Mouse (Mus musculus) liver, adult 2 months (tissue): ENCODE data around the gene Tmem135. TPM values are rescaled to one million over a fixed set of nuclear protein-coding genes. Genes with fewer than 3 reads are reported as not detected.
A peak's percentile ranks its signal among the peaks of the same experiment; 100 is the strongest.

ENCODE experiments used
- DNase-seq: peaks from one replicate; pipeline ENCODE4 v3.0.0-alpha.2; 2011; ENCODE audit warnings: low read depth, low spot score; ENCODE audit errors: extremely low read depth
- H3K27ac ChIP-seq: fragments of 200-500 bp; replicated peaks from 2 replicates; pipeline ENCODE4 v1.5.1; 2012; ENCODE audit warnings: low read depth, mild to moderate bottlenecking, control low read depth, inconsistent platforms, low read length; ENCODE audit not compliant: insufficient read depth
- H3K27me3 ChIP-seq: fragments of 200-500 bp; 2 replicates; pipeline ENCODE4 v1.6.1; 2012; ENCODE audit warnings: mild to moderate bottlenecking, moderate library complexity, low read length, inconsistent platforms; ENCODE audit not compliant: control insufficient read depth, insufficient read depth
- H3K36me3 ChIP-seq: fragments of 200-500 bp; 2 replicates; pipeline ENCODE4 v1.6.1; 2012; ENCODE audit warnings: low read length, inconsistent platforms; ENCODE audit not compliant: control insufficient read depth, insufficient read depth
- H3K4me1 ChIP-seq: fragments of 200-500 bp; 2 replicates; pipeline ENCODE4 v1.6.1; 2011; ENCODE audit warnings: low read length; ENCODE audit not compliant: control insufficient read depth, insufficient read depth
- H3K4me3 ChIP-seq: fragments of 200-500 bp; 2 replicates; pipeline ENCODE4 v1.5.1; 2011; ENCODE audit warnings: low read depth, mild to moderate bottlenecking, control low read depth, low read length, moderate library complexity; ENCODE audit not compliant: insufficient read depth
- H3K79me2 ChIP-seq: fragments of 200-500 bp; 2 replicates; pipeline ENCODE4 v1.6.1; 2012; ENCODE audit warnings: inconsistent platforms, mild to moderate bottlenecking, low read length, moderate library complexity; ENCODE audit not compliant: control insufficient read depth, insufficient read depth
- H3K9ac ChIP-seq: fragments of 200-500 bp; 2 replicates; pipeline ENCODE4 v1.6.1; 2012; ENCODE audit warnings: low read depth, mild to moderate bottlenecking, control low read depth, inconsistent platforms, low read length
- CTCF ChIP-seq: fragments of 200-500 bp; IDR thresholded peaks from 2 replicates; pipeline ENCODE4 v1.5.1; 2011; ENCODE audit warnings: low read depth, low read length, control low read depth
- POLR2A ChIP-seq: fragments of 200-500 bp; IDR thresholded peaks from 2 replicates; pipeline ENCODE4 v1.6.1; 2011; ENCODE audit warnings: low read length, control low read depth; ENCODE audit not compliant: insufficient read depth; ENCODE audit errors: extremely low read depth
- WGBS: fragments of 180-500 bp; shearing (Covaris S2); methylation state at CpG from one replicate; pipeline ENCODE4 v1.1.7; 2018; 5-methylcytosine and 5-hydroxymethylcytosine counted together
- polyA plus RNA-seq: library from polyadenylated mRNA; depleted of rRNA; stranded (reverse); fragments of >200 nt; gene quantifications from 2 replicates; pipeline ENCODE4 v1.2.3, GENCODE M21; 2012
- total RNA-seq: library from RNA; depleted of rRNA; stranded (reverse); fragments of >200 nt; gene quantifications from 2 replicates; pipeline ENCODE4 v1.2.3, GENCODE M21; 2014

Gene Tmem135
- total and polyA plus RNA-seq, 2 experiments: 60.4 to 108 TPM

DNA sequence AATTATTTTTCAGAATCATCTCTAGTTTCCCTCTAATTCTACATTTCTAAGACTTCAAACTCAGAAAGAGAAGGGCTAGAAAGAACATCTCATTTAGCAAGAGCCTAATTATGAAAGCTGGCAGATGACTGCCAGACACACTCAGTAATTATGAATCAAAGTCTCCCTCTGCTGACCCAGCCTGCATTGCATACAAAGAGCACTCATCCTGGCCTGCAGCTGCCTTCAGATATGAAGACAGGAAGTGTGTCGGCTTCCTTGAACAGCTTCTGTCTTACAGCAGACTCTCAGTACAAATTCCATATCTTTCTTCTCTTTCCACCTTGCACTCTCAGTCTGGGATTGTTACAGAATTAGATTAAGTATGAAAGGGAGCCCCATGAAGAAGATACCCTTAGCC, 33.1 kb downstream of the Tmem135 start:
- H3K4me3 ChIP-seq: no peak overlapping the region
- TF ChIP-seq POLR2A (no peak), CTCF (peak; percentile 43; the same call in 1 of the 2 replicates)
- H3K27me3 ChIP-seq: no peaks in the 10 kb centered on the region
- H3K4me1 ChIP-seq: peaks cover 2% of the 10 kb centered on the region; the same call in 1 of the 2 replicates
- no peaks in the 10 kb centered on the region for H3K79me2 ChIP-seq
- DNase-seq: peak; percentile 46
- 37% methylated on average over 1 of the region's 1 CpGs for WGBS
- no peak overlapping the region for H3K9ac ChIP-seq
- H3K27ac ChIP-seq: no peak overlapping the region
- H3K36me3 ChIP-seq: no peaks in the 10 kb centered on the region

DNA sequence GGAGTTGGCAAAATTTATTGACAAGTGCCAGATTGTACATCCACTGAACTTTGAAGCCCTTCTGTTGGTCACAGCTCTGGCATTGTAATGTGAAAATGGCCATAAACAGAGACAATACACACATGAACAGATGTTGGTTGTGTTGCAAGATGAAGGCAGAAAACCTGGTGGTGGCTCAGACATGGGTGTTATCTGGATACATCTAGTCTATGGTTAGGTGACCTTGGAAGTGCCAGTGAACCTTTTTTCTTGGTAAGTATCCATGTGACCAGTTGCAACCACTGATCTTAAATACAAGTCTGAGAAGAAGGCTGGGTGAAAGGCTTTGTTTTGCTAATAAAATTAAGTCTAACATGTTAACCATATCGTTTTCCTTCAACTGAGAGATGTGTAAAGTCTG, 33.9 kb downstream of the Tmem135 start:
- peaks cover 2% of the 10 kb centered on the region; the same call in 1 of the 2 replicates for H3K4me1 ChIP-seq
- H3K27me3 ChIP-seq: no peaks in the 10 kb centered on the region
- no peak overlapping the region for H3K4me3 ChIP-seq
- no peak overlapping the region for H3K27ac ChIP-seq
- DNase-seq: peak; percentile 24
- TF ChIP-seq CTCF: no peak
- H3K79me2 ChIP-seq: no peaks in the 10 kb centered on the region
- H3K36me3 ChIP-seq: no peaks in the 10 kb centered on the region
- 87% methylated on average over 1 of the region's 1 CpGs for WGBS
- H3K9ac ChIP-seq: no peak overlapping the region

DNA sequence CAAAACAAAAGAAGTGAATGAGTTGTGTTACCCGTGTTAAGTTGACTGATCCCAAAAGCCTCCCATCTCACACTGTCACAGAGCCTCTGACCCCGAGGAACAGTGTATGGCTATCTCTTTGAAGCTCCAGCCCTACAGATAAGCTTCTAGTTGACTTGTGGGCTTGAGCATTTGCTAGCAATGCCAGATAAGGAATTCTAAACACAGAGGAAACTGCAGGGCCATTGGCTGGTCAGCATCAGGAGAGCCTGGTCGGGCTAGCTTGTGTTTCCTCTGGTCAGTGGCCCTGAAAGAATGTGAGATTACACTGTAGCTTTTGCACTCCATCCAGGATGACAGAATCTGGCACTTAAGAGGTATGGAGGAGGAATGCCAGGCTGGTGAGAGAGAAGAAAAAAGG, 36.4 kb downstream of the Tmem135 start:
- no peak overlapping the region for H3K9ac ChIP-seq
- TF ChIP-seq POLR2A: no peak
- no peak for TF ChIP-seq CTCF
- DNase-seq: peak; percentile 60
- H3K4me3 ChIP-seq: no peak overlapping the region
- peaks cover 2% of the 10 kb centered on the region; the same call in 1 of the 2 replicates for H3K4me1 ChIP-seq
- H3K27me3 ChIP-seq: no peaks in the 10 kb centered on the region
- H3K79me2 ChIP-seq: no peaks in the 10 kb centered on the region
- no peaks in the 10 kb centered on the region for H3K36me3 ChIP-seq
- 21% methylated on average over 3 of the region's 3 CpGs for WGBS
- no peak overlapping the region for H3K27ac ChIP-seq

- no peak for DNase-seq
- Histone ChIP-seq H3K27ac (no peak overlapping the region), H3K9ac (no peak overlapping the region), H3K4me3 (no peak overlapping the region), H3K4me1 (peaks cover 2% of the 10 kb centered on the region; the same call in 1 of the 2 replicates), H3K36me3 (no peaks in the 10 kb centered on the region), H3K79me2 (no peaks in the 10 kb centered on the region), H3K27me3 (no peaks in the 10 kb centered on the region)
- WGBS: 83% methylated on average over 10 of the region's 10 CpGs
- TF ChIP-seq POLR2A (no peak), CTCF (no peak)
Measured at GRCm38 (mm10) chr7:89365135-89365880, 38.7 kb downstream of the Tmem135 start.

DNA sequence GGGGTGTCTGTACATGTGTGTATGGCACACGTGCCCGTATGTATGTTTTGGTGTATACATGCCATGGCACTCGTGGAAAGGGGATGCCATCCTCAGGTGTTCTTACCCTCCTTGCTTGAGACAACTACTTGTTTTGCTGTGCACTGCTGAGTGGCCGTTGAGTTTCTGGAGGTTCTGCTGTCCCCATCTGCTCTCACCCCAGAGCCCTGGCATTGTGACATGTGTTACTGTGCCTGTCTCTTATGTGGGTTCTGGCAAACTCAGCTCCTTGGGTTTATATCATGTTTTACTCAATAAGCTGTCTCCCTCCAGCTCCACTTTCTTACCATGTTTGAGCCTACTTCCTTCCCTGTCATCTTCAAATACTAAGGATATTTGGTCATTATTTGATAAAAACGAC, 40.0 kb downstream of the Tmem135 start:
- no peak overlapping the region for H3K4me3 ChIP-seq
- 88% methylated on average over 5 of the region's 5 CpGs for WGBS

DNA sequence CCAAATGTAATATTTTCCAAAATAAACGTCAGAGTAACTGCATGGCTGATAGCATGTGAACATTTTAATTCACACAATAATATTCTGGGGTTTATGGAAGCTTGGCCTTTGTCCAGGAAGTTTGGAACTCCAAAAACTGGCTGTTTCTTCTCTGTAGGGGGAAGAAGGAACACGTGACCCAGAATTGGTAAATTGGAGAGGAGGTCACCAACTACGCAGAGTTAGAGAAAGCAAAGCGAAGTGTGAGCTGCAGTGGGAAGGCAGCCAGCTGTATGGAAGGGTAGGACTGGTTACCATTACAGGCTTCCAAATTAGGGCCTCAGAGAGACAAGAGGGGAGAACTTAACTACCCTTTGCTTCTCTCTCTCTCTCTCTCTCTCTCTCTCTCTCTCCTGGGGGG, 47.7 kb downstream of the Tmem135 start:
- no peak for DNase-seq
- no peaks in the 10 kb centered on the region for H3K27me3 ChIP-seq
- H3K4me3 ChIP-seq: no peak overlapping the region
- no peak overlapping the region for H3K9ac ChIP-seq
- WGBS: 81% methylated on average over 4 of the region's 4 CpGs
- TF ChIP-seq CTCF (no peak), POLR2A (no peak)
- H3K36me3 ChIP-seq: no peaks in the 10 kb centered on the region
- no peaks in the 10 kb centered on the region for H3K79me2 ChIP-seq
- no peak overlapping the region for H3K27ac ChIP-seq
- 0 out of 2 replicates have a peak, but pooled peaks cover 2% of the 10 kb centered on the region for H3K4me1 ChIP-seq

More for the DNA sequence above, 40.0 kb downstream of the Tmem135 start:
- TF ChIP-seq POLR2A: no peak
- no peak for TF ChIP-seq CTCF
- H3K36me3 ChIP-seq: no peaks in the 10 kb centered on the region
- DNase-seq: no peak
- H3K4me1 ChIP-seq: 0 out of 2 replicates have a peak, but pooled peaks cover 2% of the 10 kb centered on the region
- H3K27me3 ChIP-seq: no peaks in the 10 kb centered on the region
- no peak overlapping the region for H3K27ac ChIP-seq
- H3K79me2 ChIP-seq: no peaks in the 10 kb centered on the region
- no peak overlapping the region for H3K9ac ChIP-seq
